Mouse (Mus musculus) CH12.LX (cell line): ENCODE measurements around the gene Dnajc25.

ENCODE experiments used
- CHD2 ChIP-seq: IDR thresholded peaks from 2 replicates; pipeline ENCODE4 v1.6.1; 2011; ENCODE audit warnings: low read length, improper control_type of control experiment
- CTCF ChIP-seq, 2 experiments: IDR thresholded peaks in 1 of 2; conservative IDR thresholded peaks in 1 of 2; 2 replicates each; pipeline ENCODE4 v1.5.1; 2011 to 2012; ENCODE audit warnings: low read depth in 2 of 2, low read length in 2 of 2, improper control_type of control experiment in 1 of 2, inconsistent platforms in 1 of 2, mild to moderate bottlenecking in 1 of 2, moderate library complexity in 1 of 2
- E2F4 ChIP-seq: IDR thresholded peaks from 2 replicates; pipeline ENCODE4 v1.6.1; 2011; ENCODE audit warnings: low read depth, low read length, improper control_type of control experiment; ENCODE audit not compliant: insufficient replicate concordance
- EP300 ChIP-seq: IDR thresholded peaks from 2 replicates; pipeline ENCODE4 v1.6.1; 2011; ENCODE audit warnings: low read length, improper control_type of control experiment
- ETS1 ChIP-seq: conservative IDR thresholded peaks from 2 replicates; pipeline ENCODE4 v1.6.1; 2012; ENCODE audit warnings: low read depth, mild to moderate bottlenecking, inconsistent platforms, low read length, improper control_type of control experiment, moderate library complexity
- KAT2A ChIP-seq: IDR thresholded peaks from 2 replicates; pipeline ENCODE4 v1.6.1; 2012; ENCODE audit warnings: low read length, improper control_type of control experiment, inconsistent platforms; ENCODE audit not compliant: insufficient replicate concordance
- MYC ChIP-seq: IDR thresholded peaks from 2 replicates; pipeline ENCODE4 v1.6.1; 2011; ENCODE audit warnings: low read depth, mild to moderate bottlenecking, improper control_type of control experiment, low read length
- NRF1 ChIP-seq: IDR thresholded peaks from 2 replicates; pipeline ENCODE4 v1.6.1; 2014; ENCODE audit warnings: low read depth, mild to moderate bottlenecking, inconsistent platforms, low read length, improper control_type of control experiment, moderate library complexity
- POLR2A ChIP-seq: IDR thresholded peaks from 2 replicates; pipeline ENCODE4 v1.6.1; 2011; ENCODE audit warnings: low read depth, mild to moderate bottlenecking, improper control_type of control experiment, low read length
- SIN3A ChIP-seq: IDR thresholded peaks from 2 replicates; pipeline ENCODE4 v1.6.1; 2012; ENCODE audit warnings: low read length, improper control_type of control experiment, inconsistent platforms
- TCF12 ChIP-seq: IDR thresholded peaks from 2 replicates; pipeline ENCODE4 v1.6.1; 2014; ENCODE audit warnings: low read depth, mild to moderate bottlenecking, inconsistent platforms, low read length, improper control_type of control experiment

GRCm38 (mm10) chr4:59011446-59011845 lies 16.6 kb downstream of the Dnajc25 start:
- TF ChIP-seq TCF12, result no peak
- no peak for TF ChIP-seq NRF1
- TF ChIP-seq KAT2A, result no peak
- no peak for TF ChIP-seq E2F4
- no peak for TF ChIP-seq ETS1
- no peak for TF ChIP-seq CTCF (conservative IDR thresholded peaks at IDR 0.05 in 1 of 2, IDR thresholded peaks at IDR 0.05 in 1 of 2; ENCODE audit: low read depth in 2 of 2, low read length in 2 of 2)
- no peak for TF ChIP-seq MYC
- TF ChIP-seq EP300, result no peak
- TF ChIP-seq SIN3A, result no peak
- TF ChIP-seq POLR2A, result no peak
- no peak for TF ChIP-seq CHD2
